Mouse (Mus musculus) embryonic facial prominence, embryonic 13.5 days (tissue): ENCODE results near the gene Nrap. TPM values are rescaled to one million over a fixed set of nuclear protein-coding genes. Genes with fewer than 3 reads are reported as not detected.

Source experiments
- ATAC-seq: fragments of 200-750 bp; cut with Nextera tagmentation; 2 replicates; pipeline ENCODE4 v1.8.0; 2017; ENCODE audit warnings: low read depth; ENCODE audit not compliant: insufficient number of reproducible peaks, insufficient read depth, low FRiP score, low TSS enrichment
- H3K27ac ChIP-seq: fragments of 300-500 bp; sonication (generic); 2 replicates; pipeline ENCODE4 v1.5.1; 2015; ENCODE audit warnings: moderate library complexity, mild to moderate bottlenecking, inconsistent platforms
- H3K27me3 ChIP-seq: fragments of 300-500 bp; sonication (generic); 2 replicates; pipeline ENCODE4 v1.6.1; 2015; ENCODE audit warnings: mild to moderate bottlenecking, inconsistent platforms
- H3K36me3 ChIP-seq: fragments of 300-500 bp; sonication (generic); 2 replicates; pipeline ENCODE4 v1.6.1; 2015; ENCODE audit warnings: mild to moderate bottlenecking, inconsistent platforms
- H3K4me1 ChIP-seq: fragments of 300-500 bp; sonication (generic); 2 replicates; pipeline ENCODE4 v1.6.1; 2015; ENCODE audit warnings: inconsistent platforms
- H3K4me2 ChIP-seq: fragments of 300-500 bp; sonication (generic); 2 replicates; pipeline ENCODE4 v1.6.1; 2015; ENCODE audit warnings: moderate library complexity, mild to moderate bottlenecking, inconsistent platforms
- H3K4me3 ChIP-seq: fragments of 300-500 bp; sonication (generic); 2 replicates; pipeline ENCODE4 v1.5.1; 2015; ENCODE audit warnings: mild to moderate bottlenecking, inconsistent platforms
- H3K9ac ChIP-seq: fragments of 300-500 bp; sonication (generic); 2 replicates; pipeline ENCODE4 v1.6.1; 2015; ENCODE audit warnings: mild to moderate bottlenecking, inconsistent platforms
- H3K9me3 ChIP-seq: fragments of 300-500 bp; sonication (generic); 2 replicates; pipeline ENCODE4 v1.6.1; 2016; ENCODE audit warnings: inconsistent platforms
- WGBS: fragments of 180-500 bp; shearing (Covaris S2); methylation state at CpG from one replicate; pipeline ENCODE4 v1.1.7; 2015; ENCODE audit warnings: mixed read lengths; 5-methylcytosine and 5-hydroxymethylcytosine counted together
- polyA plus RNA-seq: library from polyadenylated mRNA; unstranded; fragments of >200 nt; fragmentation: Nextera tagmentation; extraction: Ambion mirVana; gene quantifications from 2 replicates; pipeline ENCODE4 v1.2.1, GENCODE M21; 2015

Nrap gene
- polyA plus RNA-seq, 1 experiment from 2014 or later = 0.10 TPM

GRCm38 (mm10) chr19:56378007-56378406, 11.8 kb downstream of the Nrap start:
- Histone ChIP-seq H3K27ac (no peak overlapping the region), H3K4me1 (no peaks in the 10 kb centered on the region), H3K27me3 (no peaks in the 10 kb centered on the region), H3K4me2 (no peak overlapping the region), H3K36me3 (no peaks in the 10 kb centered on the region), H3K9me3 (no peaks in the 10 kb centered on the region), H3K4me3 (no peak overlapping the region), H3K9ac (no peak overlapping the region)
- WGBS = 87% methylated on average over 5 of the region's 5 CpGs
- no peak for ATAC-seq

GRCm38 (mm10) chr19:56374011-56374410, 15.8 kb downstream of the Nrap start:
- WGBS = 45% methylated on average over 10 of the region's 10 CpGs
- Histone ChIP-seq H3K9ac (no peak overlapping the region), H3K4me3 (no peak overlapping the region), H3K9me3 (no peaks in the 10 kb centered on the region), H3K27me3 (no peaks in the 10 kb centered on the region), H3K4me1 (no peaks in the 10 kb centered on the region), H3K36me3 (no peaks in the 10 kb centered on the region), H3K4me2 (no peak overlapping the region), H3K27ac (no peak overlapping the region)
- ATAC-seq = no peak

- WGBS = 72% methylated on average over 5 of the region's 5 CpGs
- Histone ChIP-seq H3K9ac (no peak overlapping the region), H3K9me3 (no peaks in the 10 kb centered on the region), H3K36me3 (no peaks in the 10 kb centered on the region), H3K4me2 (no peak overlapping the region), H3K4me3 (no peak overlapping the region), H3K27me3 (no peaks in the 10 kb centered on the region), H3K4me1 (no peaks in the 10 kb centered on the region), H3K27ac (no peak overlapping the region)
- ATAC-seq = no peak
Measured at GRCm38 (mm10) chr19:56373246-56373645, 16.6 kb downstream of the Nrap start.

GRCm38 (mm10) chr19:56372226-56372625, 17.6 kb downstream of the Nrap start:
- H3K4me3 ChIP-seq = no peak overlapping the region
- no peak overlapping the region for H3K4me2 ChIP-seq
- H3K4me1 ChIP-seq = no peaks in the 10 kb centered on the region
- no peaks in the 10 kb centered on the region for H3K27me3 ChIP-seq
- H3K36me3 ChIP-seq = no peaks in the 10 kb centered on the region
- no peak for ATAC-seq
- no peaks in the 10 kb centered on the region for H3K9me3 ChIP-seq
- no peak overlapping the region for H3K9ac ChIP-seq
- H3K27ac ChIP-seq = no peak overlapping the region
- 41% methylated on average over 7 of the region's 7 CpGs for WGBS

GRCm38 (mm10) chr19:56370389-56371150, 19.3 kb downstream of the Nrap start:
- WGBS = 91% methylated on average over 6 of the region's 6 CpGs

GRCm38 (mm10) chr19:56368912-56369311, 20.9 kb downstream of the Nrap start:
- Histone ChIP-seq H3K27ac (no peak overlapping the region), H3K9me3 (no peaks in the 10 kb centered on the region), H3K9ac (no peak overlapping the region), H3K4me3 (no peak overlapping the region), H3K4me2 (no peak overlapping the region), H3K27me3 (no peaks in the 10 kb centered on the region), H3K4me1 (no peaks in the 10 kb centered on the region), H3K36me3 (no peaks in the 10 kb centered on the region)
- ATAC-seq = no peak
- WGBS = 87% methylated on average over 7 of the region's 7 CpGs

More at GRCm38 (mm10) chr19:56370389-56371150, 19.3 kb downstream of the Nrap start:
- ATAC-seq = no peak
- Histone ChIP-seq H3K36me3 (no peaks in the 10 kb centered on the region), H3K27ac (no peak overlapping the region), H3K4me2 (no peak overlapping the region), H3K9ac (no peak overlapping the region), H3K4me1 (no peaks in the 10 kb centered on the region), H3K9me3 (no peaks in the 10 kb centered on the region), H3K4me3 (no peak overlapping the region), H3K27me3 (no peaks in the 10 kb centered on the region)

GRCm38 (mm10) chr19:56367778-56368177, 22.1 kb downstream of the Nrap start:
- ATAC-seq = no peak
- Histone ChIP-seq H3K4me3 (no peak overlapping the region), H3K36me3 (no peaks in the 10 kb centered on the region), H3K9me3 (no peaks in the 10 kb centered on the region), H3K4me1 (no peaks in the 10 kb centered on the region), H3K27ac (no peak overlapping the region), H3K27me3 (no peaks in the 10 kb centered on the region), H3K4me2 (no peak overlapping the region), H3K9ac (no peak overlapping the region)
- 81% methylated on average over 7 of the region's 7 CpGs for WGBS

GRCm38 (mm10) chr19:56366625-56367024, 23.2 kb downstream of the Nrap start:
- Histone ChIP-seq H3K4me2 (no peak overlapping the region), H3K9me3 (no peaks in the 10 kb centered on the region), H3K27me3 (no peaks in the 10 kb centered on the region), H3K36me3 (no peaks in the 10 kb centered on the region), H3K4me1 (no peaks in the 10 kb centered on the region), H3K9ac (no peak overlapping the region), H3K27ac (no peak overlapping the region), H3K4me3 (no peak overlapping the region)
- no peak for ATAC-seq
- 77% methylated on average over 9 of the region's 9 CpGs for WGBS

- no peak overlapping the region for H3K4me3 ChIP-seq
- no peaks in the 10 kb centered on the region for H3K9me3 ChIP-seq
- no peaks in the 10 kb centered on the region for H3K36me3 ChIP-seq
- no peak overlapping the region for H3K27ac ChIP-seq
- no peak overlapping the region for H3K4me2 ChIP-seq
- 84% methylated on average over 11 of the region's 11 CpGs for WGBS
- H3K9ac ChIP-seq = no peak overlapping the region
- no peak for ATAC-seq
- H3K4me1 ChIP-seq = no peaks in the 10 kb centered on the region
- H3K27me3 ChIP-seq = no peaks in the 10 kb centered on the region
Measured at GRCm38 (mm10) chr19:56366168-56366567, 23.7 kb downstream of the Nrap start.

GRCm38 (mm10) chr19:56364563-56364962, 25.3 kb downstream of the Nrap start:
- no peaks in the 10 kb centered on the region for H3K36me3 ChIP-seq
- H3K4me2 ChIP-seq = no peak overlapping the region
- no peaks in the 10 kb centered on the region for H3K9me3 ChIP-seq
- no peaks in the 10 kb centered on the region for H3K27me3 ChIP-seq
- no peaks in the 10 kb centered on the region for H3K4me1 ChIP-seq
- H3K4me3 ChIP-seq = no peak overlapping the region
- H3K27ac ChIP-seq = no peak overlapping the region
- no peak overlapping the region for H3K9ac ChIP-seq
- 80% methylated on average over 8 of the region's 8 CpGs for WGBS
- no peak for ATAC-seq

- H3K4me1 ChIP-seq = no peaks in the 10 kb centered on the region
- WGBS = 69% methylated on average over 15 of the region's 15 CpGs
- H3K9ac ChIP-seq = no peak overlapping the region
- ATAC-seq = no peak
- H3K27me3 ChIP-seq = no peaks in the 10 kb centered on the region
- H3K4me3 ChIP-seq = no peak overlapping the region
- H3K9me3 ChIP-seq = no peaks in the 10 kb centered on the region
- H3K4me2 ChIP-seq = no peak overlapping the region
- H3K36me3 ChIP-seq = no peaks in the 10 kb centered on the region
- no peak overlapping the region for H3K27ac ChIP-seq
Measured at GRCm38 (mm10) chr19:56363721-56364460, 25.9 kb downstream of the Nrap start.

GRCm38 (mm10) chr19:56358890-56359289, 30.9 kb downstream of the Nrap start:
- H3K4me3 ChIP-seq = no peak overlapping the region
- H3K4me1 ChIP-seq = no peaks in the 10 kb centered on the region
- no peak for ATAC-seq
- H3K36me3 ChIP-seq = no peaks in the 10 kb centered on the region
- H3K27me3 ChIP-seq = no peaks in the 10 kb centered on the region
- H3K4me2 ChIP-seq = no peak overlapping the region
- no peak overlapping the region for H3K27ac ChIP-seq
- 58% methylated on average over 2 of the region's 2 CpGs for WGBS
- H3K9ac ChIP-seq = no peak overlapping the region
- no peaks in the 10 kb centered on the region for H3K9me3 ChIP-seq
